Mouse (Mus musculus): ENCODE data around the gene Rxfp2. TPM values are rescaled to one million over a fixed set of nuclear protein-coding genes. Genes with fewer than 3 reads are reported as not detected.

Gene Rxfp2
- under 1 TPM; 0.20 TPM for total RNA-seq (2021)
- long read RNA-seq = 0 reads

DNA sequence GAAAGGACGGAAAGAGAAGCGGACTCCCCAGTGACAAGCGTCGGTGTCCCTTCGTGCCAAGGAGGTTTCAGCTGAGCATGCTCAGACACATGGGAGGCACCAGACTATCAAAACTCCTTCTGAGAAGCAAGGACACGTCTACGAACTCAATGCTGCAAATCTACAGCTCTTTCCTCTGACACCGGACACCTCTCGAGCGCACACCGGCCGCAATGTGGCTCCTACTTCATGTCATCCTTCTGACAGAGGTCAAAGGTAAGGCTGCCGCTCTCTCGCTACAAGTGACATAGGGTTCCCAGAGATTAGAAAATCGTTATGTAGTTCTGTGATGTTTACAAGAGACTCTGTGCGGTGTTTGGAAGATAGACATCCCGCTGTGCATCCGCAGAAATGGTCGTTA, at the start of gene Rxfp2:
Rxfp2 (plus strand) TSS at position 20 of the 400 bp plus-strand sequence.
- DNase-seq (ENCODE audit: low spot score in 2 of 2) = no peak

- no peak for DNase-seq (ENCODE audit: low spot score in 2 of 2)
Observed at GRCm38 (mm10) chr5:149970261-149970660, 48.2 kb upstream of the Rxfp2 start.

- DNase-seq (ENCODE audit: low spot score in 2 of 2) = no peak
Observed at GRCm38 (mm10) chr5:149977027-149977426, 41.4 kb upstream of the Rxfp2 start.

GRCm38 (mm10) chr5:149983621-149984020, 34.9 kb upstream of the Rxfp2 start:
- DNase-seq (ENCODE audit: low spot score in 2 of 2) = peak in 1 of 2 experiments; percentile 30

DNA sequence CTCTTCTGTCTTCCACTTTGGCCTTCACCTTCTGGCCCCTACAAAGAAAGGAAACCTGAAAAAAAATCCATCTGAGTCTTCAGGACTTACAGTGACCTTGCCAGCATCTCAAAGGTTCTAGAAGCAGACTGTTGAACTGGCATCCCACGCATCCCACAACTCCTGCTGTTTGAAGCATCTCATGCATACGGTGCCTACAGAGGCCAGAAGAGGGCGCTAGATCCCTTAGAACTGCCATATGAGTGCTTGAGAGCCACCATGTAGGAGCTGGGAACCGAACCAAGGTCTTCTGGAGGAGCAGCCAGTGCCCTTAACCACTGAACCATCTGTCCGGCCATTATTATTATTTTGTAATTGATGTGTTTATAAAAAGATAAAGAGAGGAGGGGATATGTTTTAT, 23.9 kb upstream of the Rxfp2 start:
- no peak for DNase-seq (ENCODE audit: low spot score in 2 of 2)

GRCm38 (mm10) chr5:149996614-149997013, 21.9 kb upstream of the Rxfp2 start:
- DNase-seq (ENCODE audit: low spot score in 2 of 2) = no peak

GRCm38 (mm10) chr5:149997321-149998034, 21.0 kb upstream of the Rxfp2 start:
- DNase-seq (ENCODE audit: low spot score in 2 of 2) = peak in 1 of 2 experiments; percentile 9

DNA sequence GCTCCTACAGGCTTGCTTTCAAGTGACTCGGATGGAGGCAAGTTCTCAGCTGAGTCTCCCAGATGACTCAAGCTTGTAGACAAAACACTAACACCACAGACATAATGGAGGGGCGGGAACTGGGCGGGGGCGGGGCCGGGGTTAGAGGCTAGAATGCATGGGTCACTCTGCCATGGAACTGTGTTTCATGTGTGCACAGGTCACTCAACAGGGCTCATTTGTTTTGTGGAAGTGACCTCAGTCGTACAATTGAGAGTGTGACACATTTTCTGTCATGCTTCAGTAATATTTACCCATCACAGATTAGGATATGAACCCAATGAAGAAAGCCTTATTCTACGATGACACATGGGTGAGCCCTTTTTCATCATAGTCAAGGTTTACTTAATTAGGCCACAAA, 20.2 kb upstream of the Rxfp2 start:
- DNase-seq (ENCODE audit: low spot score in 2 of 2) = no peak

GRCm38 (mm10) chr5:150005355-150005754, 13.1 kb upstream of the Rxfp2 start:
- no peak for DNase-seq (ENCODE audit: low spot score in 2 of 2)

- DNase-seq (ENCODE audit: low spot score in 2 of 2) = no peak
Observed at GRCm38 (mm10) chr5:150016861-150017260, 1.6 kb upstream of the Rxfp2 start.

- DNase-seq (ENCODE audit: low spot score in 2 of 2) = no peak
Observed at GRCm38 (mm10) chr5:150017672-150018071, 803 bp upstream of the Rxfp2 start.

- peak; percentile 74 to 88 for DNase-seq (ENCODE audit: low spot score in 2 of 2)
Observed at GRCm38 (mm10) chr5:150020851-150021250, 2.4 kb downstream of the Rxfp2 start.

DNA sequence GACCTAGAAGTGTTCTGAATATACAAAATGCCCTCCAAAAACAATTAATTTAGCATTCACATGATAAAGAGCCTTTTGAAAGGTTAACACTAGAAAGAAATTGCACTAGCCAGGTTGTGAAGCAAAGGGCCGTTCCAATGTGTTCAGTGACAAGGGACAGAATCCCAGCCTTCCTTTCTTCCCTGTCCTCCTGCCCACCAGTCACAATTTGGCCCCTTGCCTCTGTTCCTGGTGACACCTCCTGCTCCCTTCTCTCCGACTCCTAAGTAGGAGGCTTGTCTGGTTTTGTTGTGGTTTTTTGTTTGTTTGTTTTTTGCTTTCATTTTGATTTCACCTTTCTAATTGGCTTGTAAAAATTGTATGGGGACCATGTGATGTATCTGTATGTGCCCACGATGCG, 3.3 kb downstream of the Rxfp2 start:
- no peak for DNase-seq (ENCODE audit: low spot score in 2 of 2)

DNA sequence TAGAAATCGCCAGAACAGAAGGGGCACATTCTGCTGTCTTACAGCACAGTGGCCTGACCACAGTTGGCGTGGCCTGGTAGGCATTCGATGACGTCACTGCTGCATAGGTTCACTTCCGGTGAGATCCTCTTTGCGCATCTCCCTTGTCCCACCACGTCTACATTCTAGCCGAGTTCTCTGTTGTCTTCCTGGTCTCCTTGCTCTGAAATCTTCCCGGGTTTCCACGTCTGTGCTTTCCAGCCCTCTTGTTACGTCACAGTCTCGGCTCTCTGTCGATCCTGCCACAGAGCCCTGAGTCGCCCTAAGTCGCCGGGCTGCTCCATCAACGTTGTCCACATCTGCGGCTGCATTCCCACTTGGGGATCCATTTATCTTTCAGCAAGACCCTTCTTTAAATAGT, 4.1 kb downstream of the Rxfp2 start:
- no peak for DNase-seq (ENCODE audit: low spot score in 2 of 2)

- no peak for DNase-seq (ENCODE audit: low spot score in 2 of 2)
Observed at GRCm38 (mm10) chr5:150023476-150023875, 5.0 kb downstream of the Rxfp2 start.

- DNase-seq (ENCODE audit: low spot score in 2 of 2) = no peak
Observed at GRCm38 (mm10) chr5:150024188-150024587, 5.7 kb downstream of the Rxfp2 start.

- DNase-seq (ENCODE audit: low spot score in 2 of 2) = no peak
Observed at GRCm38 (mm10) chr5:150024901-150025300, 6.4 kb downstream of the Rxfp2 start.

- no peak for DNase-seq (ENCODE audit: low spot score in 2 of 2)
Observed at GRCm38 (mm10) chr5:150025326-150025725, 6.9 kb downstream of the Rxfp2 start.

DNA sequence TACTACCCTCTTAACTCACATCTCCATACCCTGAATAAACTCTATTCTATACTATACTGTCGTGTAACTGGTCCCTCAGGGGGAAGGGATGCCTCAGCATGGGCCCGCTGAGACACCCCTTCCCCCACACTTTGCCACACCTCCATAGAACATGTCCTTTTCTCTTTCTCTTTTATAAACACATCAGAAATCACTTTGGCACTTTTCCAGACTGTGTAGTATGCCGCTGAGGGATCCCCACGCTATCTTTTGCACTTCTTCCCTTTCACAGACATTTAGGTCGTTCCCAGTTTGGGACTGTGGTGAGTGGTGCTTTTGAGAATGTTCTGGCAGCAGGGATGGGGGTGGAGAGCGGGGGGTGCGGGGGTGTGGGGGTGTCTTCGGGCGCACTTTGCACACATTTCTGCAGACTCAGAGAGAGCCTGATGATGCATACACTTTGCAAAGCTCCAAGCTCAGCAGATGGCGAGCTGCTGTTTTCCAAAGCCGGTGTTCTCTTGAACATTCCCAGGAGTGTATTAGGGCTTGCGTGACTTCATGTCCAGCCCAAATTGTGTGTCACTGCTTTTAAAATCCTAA, 8.1 kb downstream of the Rxfp2 start:
- peak; percentile 66 to 88 for DNase-seq (ENCODE audit: low spot score in 2 of 2)

DNA sequence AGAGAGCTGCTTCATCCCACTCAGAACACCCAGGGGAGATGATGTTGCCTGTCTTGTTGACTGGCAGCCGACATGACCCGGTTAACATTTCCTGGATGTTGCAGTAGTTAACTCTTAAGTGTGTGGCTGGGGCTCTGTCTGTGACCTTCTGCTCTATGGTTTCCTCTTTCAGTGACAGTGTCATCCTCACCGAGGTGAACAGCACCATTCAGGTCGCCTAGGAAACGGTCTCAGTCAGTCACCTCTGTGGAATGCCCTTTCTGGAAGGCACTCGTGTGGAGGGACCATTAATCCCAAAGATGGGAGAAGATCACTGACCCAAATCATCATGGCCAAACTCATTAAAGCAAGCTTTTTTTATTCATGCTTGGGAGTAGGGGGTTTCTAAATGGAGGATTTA, 12.7 kb downstream of the Rxfp2 start:
- no peak for DNase-seq (ENCODE audit: low spot score in 2 of 2)

GRCm38 (mm10) chr5:150031634-150032033, 13.2 kb downstream of the Rxfp2 start:
- DNase-seq (ENCODE audit: low spot score in 2 of 2) = no peak

DNA sequence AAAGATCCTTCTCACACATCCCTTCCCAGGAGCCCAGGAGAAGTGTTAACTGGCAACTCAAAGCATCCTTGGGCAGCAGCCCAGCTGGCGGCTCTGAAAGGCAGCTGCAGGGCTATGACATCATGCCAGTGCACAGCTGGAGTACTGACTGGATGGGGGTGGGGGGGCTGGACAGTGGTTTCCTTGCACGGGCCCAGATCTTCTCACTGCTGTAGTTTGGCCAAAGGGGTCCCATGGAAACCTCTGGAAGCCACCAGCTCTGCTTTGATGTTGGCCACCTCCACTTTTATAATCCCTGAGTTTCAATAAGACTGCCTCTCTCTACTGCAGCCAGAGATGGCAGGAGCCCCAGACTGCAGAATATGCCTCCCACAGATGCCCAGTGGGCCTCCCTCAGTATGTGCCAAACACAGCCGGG, 13.6 kb downstream of the Rxfp2 start:
- DNase-seq (ENCODE audit: low spot score in 2 of 2) = peak in 1 of 2 experiments; percentile 39

DNA sequence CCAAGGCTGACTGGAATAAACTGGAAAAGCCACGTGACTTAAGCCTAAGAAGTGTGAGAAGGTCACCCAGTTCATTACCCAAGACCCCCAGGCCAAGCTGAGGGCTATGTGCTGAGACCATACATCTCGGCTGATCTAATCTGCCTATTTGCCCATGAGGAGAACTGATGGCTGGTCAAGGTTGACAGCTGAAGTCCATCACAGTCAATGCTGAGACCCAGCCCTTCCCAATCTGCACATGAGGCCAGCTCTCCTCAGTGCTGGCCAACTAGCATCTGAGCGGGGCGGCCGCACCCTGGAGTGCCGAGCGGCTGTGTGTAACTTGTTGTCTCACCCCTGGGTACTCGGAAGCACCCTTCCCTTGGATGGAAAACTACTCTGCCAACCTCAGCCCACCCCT, 17.8 kb downstream of the Rxfp2 start:
- DNase-seq (ENCODE audit: low spot score in 2 of 2) = no peak
